Mouse (Mus musculus): ENCODE data around the gene Nfasc. TPM values are rescaled to one million over a fixed set of nuclear protein-coding genes. Genes with fewer than 3 reads are reported as not detected.

The Nfasc gene
- polyA plus RNA-seq, 1 experiment from 2014 or later, result 0.02 TPM

DNA sequence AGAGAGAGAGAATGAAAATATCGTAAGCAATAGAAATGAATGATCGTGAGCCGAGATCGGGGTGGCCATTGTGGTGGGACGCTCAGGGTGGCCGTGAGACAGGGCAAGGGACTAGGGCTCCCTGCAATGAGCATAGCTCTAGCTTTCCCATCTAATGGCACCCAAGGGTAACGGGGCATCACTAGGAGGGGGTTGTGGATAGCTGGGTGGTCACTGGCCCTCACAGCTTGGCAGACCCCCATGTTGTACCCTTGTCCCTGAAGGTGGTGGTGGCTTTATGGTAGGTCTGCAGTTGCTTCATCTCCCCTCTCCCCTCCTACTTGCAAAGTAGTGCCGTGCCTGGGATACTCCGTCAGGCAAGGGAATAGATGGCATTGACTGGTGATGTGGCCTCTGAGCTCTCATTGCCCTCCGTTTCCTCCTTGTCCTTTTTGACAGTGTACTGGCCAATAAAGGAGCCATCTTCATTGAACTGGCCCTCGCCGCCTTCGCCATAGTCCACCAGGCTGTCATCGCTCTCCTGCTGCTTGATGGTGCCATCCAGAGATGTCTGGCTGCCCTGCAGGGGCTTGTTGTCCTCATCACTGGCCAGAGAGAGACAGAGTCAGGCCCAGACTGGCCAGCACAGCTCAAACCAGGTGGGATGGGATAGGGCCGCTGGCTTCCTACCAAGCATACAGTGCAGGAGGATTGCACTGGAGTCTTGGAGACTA lies 171.4 kb downstream of the Nfasc start:
- Histone ChIP-seq H3K27me3 (ENCODE audit: control insufficient read depth, insufficient read depth, low read depth, low read length) (no peaks in the 10 kb centered on the region), H3K9me3 (replicated peaks; ENCODE audit: control insufficient read depth, low read length) (no peaks in the 10 kb centered on the region), H3K4me1 (ENCODE audit: control insufficient read depth, low read depth, low read length) (no peaks in the 10 kb centered on the region), H3K4me3 (ENCODE audit: low read depth, low read length) (no peak overlapping the region), H3K4me2 (ENCODE audit: low read depth, low read length) (no peak overlapping the region), H3K9ac (ENCODE audit: low read depth, low read length) (no peak overlapping the region), H3K27ac (ENCODE audit: low read length) (no peak overlapping the region), H3K36me3 (ENCODE audit: control insufficient read depth, insufficient read depth) (no peaks in the 10 kb centered on the region)
- ATAC-seq (ENCODE audit: low read depth), result no peak
- WGBS (ENCODE audit: insufficient replicate concordance), result 75% methylated on average over 15 of the region's 15 CpGs

DNA sequence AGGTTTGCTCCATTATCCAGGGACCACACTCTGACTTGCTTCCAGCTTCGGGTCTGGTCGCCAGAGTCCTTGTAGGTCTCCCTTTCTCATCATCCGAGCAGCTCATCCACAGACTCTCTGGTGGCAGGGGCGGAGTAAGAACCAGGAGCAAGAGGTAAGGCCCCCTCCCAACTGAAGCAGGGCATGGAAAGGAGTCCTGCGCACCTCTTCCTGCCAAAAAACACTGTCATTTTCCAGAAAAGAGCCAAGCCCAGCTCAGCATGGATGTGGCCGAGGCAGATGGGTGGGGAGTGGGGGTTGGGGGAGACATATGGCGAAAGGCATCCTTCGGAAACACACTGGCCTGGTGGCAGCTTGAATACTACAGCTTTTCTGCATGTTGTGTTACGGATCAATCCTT lies 172.1 kb downstream of the Nfasc start:
- H3K4me1 ChIP-seq (ENCODE audit: control insufficient read depth, low read depth, low read length), result no peaks in the 10 kb centered on the region
- no peaks in the 10 kb centered on the region for H3K27me3 ChIP-seq (ENCODE audit: control insufficient read depth, insufficient read depth, low read depth, low read length)
- no peak overlapping the region for H3K4me3 ChIP-seq (ENCODE audit: low read depth, low read length)
- no peak overlapping the region for H3K4me2 ChIP-seq (ENCODE audit: low read depth, low read length)
- ATAC-seq (ENCODE audit: low read depth), result no peak
- H3K27ac ChIP-seq (ENCODE audit: low read length), result no peak overlapping the region
- no peak overlapping the region for H3K9ac ChIP-seq (ENCODE audit: low read depth, low read length)
- no peaks in the 10 kb centered on the region for H3K36me3 ChIP-seq (ENCODE audit: control insufficient read depth, insufficient read depth)
- 58% methylated on average over 9 of the region's 9 CpGs for WGBS (ENCODE audit: insufficient replicate concordance)
- H3K9me3 ChIP-seq (replicated peaks; ENCODE audit: control insufficient read depth, low read length), result no peaks in the 10 kb centered on the region

DNA sequence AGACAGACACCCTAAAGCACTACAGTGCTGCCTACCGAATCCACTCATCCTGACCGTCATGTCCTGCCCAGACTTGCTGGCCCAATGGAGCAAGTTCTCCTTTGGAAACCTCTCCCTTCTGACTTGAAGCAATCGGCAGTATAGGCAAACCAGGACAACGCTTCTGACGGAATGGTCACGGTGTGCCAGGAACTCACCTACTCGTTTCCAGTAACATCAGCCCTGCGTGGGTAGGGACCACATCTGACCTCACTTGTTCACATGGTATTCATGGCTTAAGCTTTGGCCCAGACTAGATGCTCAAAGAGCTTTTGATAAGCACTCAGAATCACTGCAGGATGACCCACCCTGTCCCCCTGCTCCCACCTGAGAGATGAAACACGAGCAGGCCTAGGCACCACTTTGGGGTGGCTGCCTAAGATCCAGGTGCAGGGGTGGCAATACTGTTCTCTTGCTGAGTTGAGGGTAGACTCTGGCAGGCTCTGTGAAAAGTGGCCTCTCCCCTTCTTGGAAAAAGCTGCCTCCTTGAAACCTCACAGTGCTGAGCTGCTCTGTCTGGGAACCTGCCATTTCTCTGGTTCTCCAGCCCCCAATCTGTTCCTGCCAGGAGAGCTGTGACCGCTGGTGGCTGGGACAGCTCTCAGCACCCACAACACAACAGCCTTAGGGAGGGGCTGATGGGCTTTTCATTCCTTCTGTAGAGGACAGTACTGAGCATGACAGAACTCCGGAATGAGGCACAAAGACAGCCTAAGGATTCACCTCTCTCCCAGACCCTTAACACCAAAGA lies 174.1 kb downstream of the Nfasc start:
- H3K9ac ChIP-seq (ENCODE audit: low read depth, low read length), result no peak overlapping the region
- H3K9me3 ChIP-seq (replicated peaks; ENCODE audit: control insufficient read depth, low read length), result no peaks in the 10 kb centered on the region
- H3K36me3 ChIP-seq (ENCODE audit: control insufficient read depth, insufficient read depth), result no peaks in the 10 kb centered on the region
- ATAC-seq (ENCODE audit: low read depth), result no peak
- WGBS (ENCODE audit: insufficient replicate concordance), result 64% methylated on average over 11 of the region's 11 CpGs
- no peak overlapping the region for H3K4me3 ChIP-seq (ENCODE audit: low read depth, low read length)
- H3K4me2 ChIP-seq (ENCODE audit: low read depth, low read length), result no peak overlapping the region
- no peaks in the 10 kb centered on the region for H3K27me3 ChIP-seq (ENCODE audit: control insufficient read depth, insufficient read depth, low read depth, low read length)
- no peaks in the 10 kb centered on the region for H3K4me1 ChIP-seq (ENCODE audit: control insufficient read depth, low read depth, low read length)
- no peak overlapping the region for H3K27ac ChIP-seq (ENCODE audit: low read length)

DNA sequence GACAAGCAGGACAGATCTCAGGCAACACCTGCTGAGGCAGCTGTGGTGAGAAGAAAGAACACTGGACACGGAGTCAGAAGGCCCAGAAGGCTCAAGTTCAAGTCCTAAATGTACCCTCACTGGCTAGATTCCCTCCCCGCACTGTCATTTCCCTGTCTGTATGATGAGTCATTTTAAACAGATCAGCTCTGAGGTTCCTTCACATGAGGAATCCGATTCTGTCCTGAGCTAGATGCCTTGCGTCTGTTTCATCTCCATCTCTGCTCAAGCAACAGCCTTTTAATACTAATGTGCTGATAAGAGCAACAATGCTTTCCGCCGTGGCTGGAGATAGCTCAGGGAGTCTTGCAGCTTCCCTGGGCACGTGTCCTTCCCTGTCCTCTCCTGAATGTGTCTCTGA lies 175.8 kb downstream of the Nfasc start:
- Histone ChIP-seq H3K27me3 (ENCODE audit: control insufficient read depth, insufficient read depth, low read depth, low read length) (peaks cover 3% of the 10 kb centered on the region; the same call in 1 of the 2 replicates), H3K4me1 (ENCODE audit: control insufficient read depth, low read depth, low read length) (no peaks in the 10 kb centered on the region), H3K4me2 (ENCODE audit: low read depth, low read length) (no peak overlapping the region), H3K36me3 (ENCODE audit: control insufficient read depth, insufficient read depth) (no peaks in the 10 kb centered on the region), H3K9me3 (replicated peaks; ENCODE audit: control insufficient read depth, low read length) (no peaks in the 10 kb centered on the region), H3K4me3 (ENCODE audit: low read depth, low read length) (no peak overlapping the region), H3K9ac (ENCODE audit: low read depth, low read length) (no peak overlapping the region), H3K27ac (ENCODE audit: low read length) (no peak overlapping the region)
- ATAC-seq (ENCODE audit: low read depth), result no peak
- WGBS (ENCODE audit: insufficient replicate concordance), result 35% methylated on average over 7 of the region's 7 CpGs

DNA sequence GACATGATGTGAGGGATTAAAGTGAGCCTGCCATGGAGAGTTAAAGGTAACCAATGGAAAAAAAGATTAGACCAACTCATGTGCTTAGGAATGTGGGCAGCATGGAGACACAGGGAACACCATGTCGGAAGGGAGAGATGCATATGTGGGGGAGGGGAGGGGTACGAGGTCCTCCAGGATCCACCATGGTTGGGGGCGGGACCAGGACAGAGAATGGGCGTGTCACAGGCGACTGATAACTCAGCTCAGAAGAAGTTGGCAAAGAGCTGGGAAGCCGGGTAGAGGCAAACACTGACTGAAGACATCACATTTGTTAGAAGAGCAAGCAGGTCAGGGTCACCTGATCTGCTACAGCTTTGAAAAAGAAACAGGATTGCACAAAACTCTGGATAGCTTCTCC lies 176.7 kb downstream of the Nfasc start:
- H3K27me3 ChIP-seq (ENCODE audit: control insufficient read depth, insufficient read depth, low read depth, low read length), result peaks cover 3% of the 10 kb centered on the region
- H3K36me3 ChIP-seq (ENCODE audit: control insufficient read depth, insufficient read depth), result no peaks in the 10 kb centered on the region
- no peak overlapping the region for H3K4me2 ChIP-seq (ENCODE audit: low read depth, low read length)
- no peak for ATAC-seq (ENCODE audit: low read depth)
- H3K9ac ChIP-seq (ENCODE audit: low read depth, low read length), result no peak overlapping the region
- H3K4me1 ChIP-seq (ENCODE audit: control insufficient read depth, low read depth, low read length), result no peaks in the 10 kb centered on the region
- no peak overlapping the region for H3K4me3 ChIP-seq (ENCODE audit: low read depth, low read length)
- 33% methylated on average over 6 of the region's 6 CpGs for WGBS (ENCODE audit: insufficient replicate concordance)
- no peaks in the 10 kb centered on the region for H3K9me3 ChIP-seq (replicated peaks; ENCODE audit: control insufficient read depth, low read length)
- no peak overlapping the region for H3K27ac ChIP-seq (ENCODE audit: low read length)

DNA sequence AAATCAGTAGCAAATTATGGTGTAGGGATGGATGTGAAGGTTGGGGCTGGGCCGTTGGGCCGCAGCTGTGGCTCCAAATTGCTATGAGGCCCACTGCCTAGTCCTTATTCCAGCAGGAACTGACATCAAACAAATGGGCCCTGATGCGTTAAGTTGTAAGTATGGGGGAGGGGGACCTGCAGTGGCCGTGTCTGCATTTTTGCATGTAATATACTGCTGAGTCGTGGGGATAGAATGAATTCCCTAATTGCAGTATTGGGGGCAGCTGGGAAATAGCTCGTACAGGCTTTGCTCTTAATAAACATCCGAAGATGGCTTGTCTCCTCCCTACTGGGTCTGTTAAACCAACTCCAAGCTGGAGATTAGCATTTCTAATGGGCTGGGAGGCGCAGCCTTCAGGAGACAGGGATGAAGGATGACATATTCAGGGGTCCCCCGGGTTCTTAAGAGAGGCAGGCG lies 179.2 kb downstream of the Nfasc start:
- ATAC-seq (ENCODE audit: low read depth), result no peak
- Histone ChIP-seq H3K9me3 (replicated peaks; ENCODE audit: control insufficient read depth, low read length) (no peaks in the 10 kb centered on the region), H3K4me1 (ENCODE audit: control insufficient read depth, low read depth, low read length) (no peaks in the 10 kb centered on the region; the same call in 1 of the 2 replicates), H3K4me3 (ENCODE audit: low read depth, low read length) (no peak overlapping the region), H3K27ac (ENCODE audit: low read length) (no peak overlapping the region), H3K27me3 (ENCODE audit: control insufficient read depth, insufficient read depth, low read depth, low read length) (peaks cover 3% of the 10 kb centered on the region), H3K4me2 (ENCODE audit: low read depth, low read length) (no peak overlapping the region), H3K36me3 (ENCODE audit: control insufficient read depth, insufficient read depth) (no peaks in the 10 kb centered on the region), H3K9ac (ENCODE audit: low read depth, low read length) (no peak overlapping the region)
- WGBS (ENCODE audit: insufficient replicate concordance), result 24% methylated on average over 10 of the region's 10 CpGs

DNA sequence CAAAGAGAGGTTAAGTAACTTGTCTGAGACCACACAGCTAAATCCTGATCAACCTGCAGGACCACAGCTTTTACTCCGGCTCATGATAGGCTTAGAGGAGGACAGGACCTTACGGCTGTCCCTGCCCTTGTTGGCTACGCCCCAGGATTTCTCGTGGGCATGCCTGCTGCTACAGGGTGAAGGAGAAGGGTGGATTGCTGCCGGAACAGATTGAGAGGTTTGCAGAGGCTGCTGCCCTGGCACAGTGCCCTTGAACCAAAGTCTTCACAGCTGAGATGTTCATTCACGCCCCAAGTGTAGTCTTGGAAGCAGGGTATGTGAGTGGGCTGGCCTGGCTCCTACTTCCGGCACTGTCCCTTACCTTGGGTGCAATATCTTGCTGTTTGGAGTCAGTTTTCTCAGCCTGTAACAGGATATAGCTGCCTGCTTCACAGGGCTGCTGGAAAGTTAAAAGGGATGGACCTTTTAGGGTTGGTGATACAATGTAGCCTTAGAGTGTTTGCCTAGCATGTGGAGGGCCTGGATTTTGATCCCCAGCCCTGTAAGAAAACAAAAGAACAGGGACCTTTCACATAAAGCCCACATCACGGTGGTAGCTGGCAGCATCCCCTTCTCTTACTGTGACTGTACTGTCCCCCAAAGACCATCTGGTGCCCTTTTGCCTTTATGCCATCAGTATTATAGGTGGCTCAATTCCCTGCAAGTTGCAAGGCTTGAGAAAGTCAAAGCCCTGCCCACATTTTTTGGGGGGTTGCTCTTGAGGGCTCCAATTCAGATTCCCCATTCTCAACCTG lies 180.5 kb downstream of the Nfasc start:
- ATAC-seq (ENCODE audit: low read depth), result no peak
- no peak overlapping the region for H3K27ac ChIP-seq (ENCODE audit: low read length)
- WGBS (ENCODE audit: insufficient replicate concordance), result 55% methylated on average over 8 of the region's 8 CpGs
- H3K36me3 ChIP-seq (ENCODE audit: control insufficient read depth, insufficient read depth), result no peaks in the 10 kb centered on the region
- peaks cover 3% of the 10 kb centered on the region for H3K27me3 ChIP-seq (ENCODE audit: control insufficient read depth, insufficient read depth, low read depth, low read length)
- no peaks in the 10 kb centered on the region; the same call in 1 of the 2 replicates for H3K4me1 ChIP-seq (ENCODE audit: control insufficient read depth, low read depth, low read length)
- no peak overlapping the region for H3K4me2 ChIP-seq (ENCODE audit: low read depth, low read length)
- H3K4me3 ChIP-seq (ENCODE audit: low read depth, low read length), result no peak overlapping the region
- H3K9ac ChIP-seq (ENCODE audit: low read depth, low read length), result no peak overlapping the region
- H3K9me3 ChIP-seq (replicated peaks; ENCODE audit: control insufficient read depth, low read length), result no peaks in the 10 kb centered on the region

DNA sequence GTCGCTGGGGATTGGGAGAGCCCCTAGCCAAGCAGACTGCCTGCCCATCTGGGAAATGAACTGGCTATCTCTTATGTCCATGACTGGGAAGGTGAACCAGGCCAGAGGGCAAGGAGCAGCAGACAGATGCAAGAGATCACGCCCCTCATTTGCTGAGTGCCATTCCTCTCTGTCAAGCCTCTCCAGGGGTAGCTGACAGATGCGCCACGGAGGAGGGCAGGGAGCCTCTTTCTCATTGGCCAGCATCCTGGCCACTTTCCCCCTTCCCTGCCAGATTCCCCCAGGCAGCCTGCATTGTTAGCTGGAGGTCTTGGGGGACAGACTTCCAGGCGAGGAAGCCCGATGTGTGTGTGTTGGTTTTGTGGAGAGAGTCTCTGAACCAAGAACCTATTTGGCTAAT lies 182.6 kb downstream of the Nfasc start:
- no peak overlapping the region for H3K9ac ChIP-seq (ENCODE audit: low read depth, low read length)
- H3K4me2 ChIP-seq (ENCODE audit: low read depth, low read length), result no peak overlapping the region
- peaks cover 3% of the 10 kb centered on the region for H3K27me3 ChIP-seq (ENCODE audit: control insufficient read depth, insufficient read depth, low read depth, low read length)
- WGBS (ENCODE audit: insufficient replicate concordance), result 23% methylated on average over 6 of the region's 6 CpGs
- no peak for ATAC-seq (ENCODE audit: low read depth)
- H3K4me3 ChIP-seq (ENCODE audit: low read depth, low read length), result no peak overlapping the region
- no peaks in the 10 kb centered on the region for H3K9me3 ChIP-seq (replicated peaks; ENCODE audit: control insufficient read depth, low read length)
- no peaks in the 10 kb centered on the region for H3K36me3 ChIP-seq (ENCODE audit: control insufficient read depth, insufficient read depth)
- no peak overlapping the region for H3K27ac ChIP-seq (ENCODE audit: low read length)
- H3K4me1 ChIP-seq (ENCODE audit: control insufficient read depth, low read depth, low read length), result no peaks in the 10 kb centered on the region; the same call in 1 of the 2 replicates

All from liver, embryonic 16.5 days (tissue).